18 mouse cellular contexts compared by ENCODE assay signal in genomic region chr16:35914301-35914700, GRCm38 (mm10). TPM values are rescaled to one million over a fixed set of nuclear protein-coding genes. Genes with fewer than 3 reads are reported as not detected.
DNase-seq lines count a peak whose midpoint lies in the region; ATAC-seq and TF ChIP-seq lines count a peak whose summit lies in the region.
"Had no signal": no experiment of that assay in that cellular context is flagged by ENCODE, and none has a peak within 500 bp of the region (broad histone marks: within the 10 kb centered on the region; RNA-seq: fewer than 3 reads in every experiment).

No protein-coding gene starts in this region.

- WGBS in stomach, postnatal 0 days = 57% methylated on average over 5 of the region's 5 CpGs
- 72% methylated on average over 5 of the region's 5 CpGs for WGBS in hindbrain, embryonic 16.5 days

- no peak overlapping the region for H3K4me3 ChIP-seq in stomach, postnatal 0 days (ENCODE audit: low read depth, low read length)
- no peak overlapping the region for H3K4me3 ChIP-seq in hindbrain, embryonic 16.5 days (ENCODE audit: low read length)
- H3K4me3 ChIP-seq: embryonic facial prominence, embryonic 13.5 days; forebrain, embryonic 12.5 days; heart, embryonic 13.5 days; hindbrain, embryonic 13.5 days had no signal

- no peaks in the 10 kb centered on the region for H3K4me1 ChIP-seq in stomach, postnatal 0 days (replicated peaks; ENCODE audit: control insufficient read depth, insufficient read depth)
- no peaks in the 10 kb centered on the region for H3K4me1 ChIP-seq in hindbrain, embryonic 16.5 days (ENCODE audit: control insufficient read depth, insufficient read depth, low read depth, low read length)
- H3K4me1 ChIP-seq: embryonic facial prominence, embryonic 13.5 days; forebrain, embryonic 12.5 days; hindbrain, embryonic 13.5 days had no signal

- H3K36me3 ChIP-seq in stomach, postnatal 0 days (ENCODE audit: control insufficient read depth, insufficient read depth, low read length) = no peaks in the 10 kb centered on the region
- no peaks in the 10 kb centered on the region for H3K36me3 ChIP-seq in hindbrain, embryonic 16.5 days (ENCODE audit: control insufficient read depth, insufficient read depth, low read length)
- H3K36me3 ChIP-seq: embryonic facial prominence, embryonic 13.5 days; forebrain, embryonic 12.5 days; heart, embryonic 13.5 days; hindbrain, embryonic 13.5 days had no signal

- H3K4me2 ChIP-seq in stomach, postnatal 0 days (replicated peaks; ENCODE audit: low read depth) = no peak overlapping the region
- no peak overlapping the region for H3K4me2 ChIP-seq in hindbrain, embryonic 16.5 days (ENCODE audit: low read length)
- H3K4me2 ChIP-seq: embryonic facial prominence, embryonic 13.5 days; forebrain, embryonic 12.5 days; heart, embryonic 13.5 days; hindbrain, embryonic 13.5 days had no signal

- TF ChIP-seq EP300 in stomach, postnatal 0 days (optimal IDR thresholded peaks at IDR 0.05) = no peak

- H3K9ac ChIP-seq in stomach, postnatal 0 days (ENCODE audit: low read length) = no peak overlapping the region
- H3K9ac ChIP-seq in hindbrain, embryonic 16.5 days (ENCODE audit: low read depth, low read length) = no peak overlapping the region
- H3K9ac ChIP-seq: embryonic facial prominence, embryonic 13.5 days; forebrain, embryonic 12.5 days; forebrain, postnatal 0 days; heart, embryonic 13.5 days; hindbrain, embryonic 13.5 days had no signal

- DNase-seq in kidney, adult 11 months = peak; percentile 23
- DNase-seq in kidney, postnatal 14 days = no peak
- DNase-seq in kidney, postnatal 36 days = peak; percentile 49 to 58
- no peak for DNase-seq in kidney, adult 18-20 months
- no peak for DNase-seq in stomach, postnatal 0 days (ENCODE audit: low spot score)
- no peak for DNase-seq in gastrocnemius, postnatal 10 days
- DNase-seq: adrenal gland, postnatal 14 days; cerebellum, adult 11-12 months; cerebellum, adult 9-10 months; cerebellum, postnatal 36 days; forebrain, postnatal 0 days; gastrocnemius, postnatal 25 days; heart, adult 11 months had no signal

- ATAC-seq in stomach, postnatal 0 days (ENCODE audit: low FRiP score, low TSS enrichment) = peak; percentile 42; the same call in 1 of the 2 replicates
- no peak for ATAC-seq in hindbrain, embryonic 16.5 days
- ATAC-seq: forebrain, postnatal 0 days had no signal

- no peaks in the 10 kb centered on the region for H3K9me3 ChIP-seq in stomach, postnatal 0 days (ENCODE audit: control insufficient read depth, low read length)
- no peaks in the 10 kb centered on the region for H3K9me3 ChIP-seq in hindbrain, embryonic 16.5 days (ENCODE audit: control insufficient read depth, low read length)
- H3K9me3 ChIP-seq: embryonic facial prominence, embryonic 13.5 days; hindbrain, embryonic 13.5 days had no signal

- no peaks in the 10 kb centered on the region for H3K27me3 ChIP-seq in stomach, postnatal 0 days (ENCODE audit: control insufficient read depth, insufficient read depth, low read length)
- H3K27me3 ChIP-seq in hindbrain, embryonic 16.5 days (replicated peaks; ENCODE audit: control insufficient read depth, insufficient read depth, low read length) = no peaks in the 10 kb centered on the region
- H3K27me3 ChIP-seq: embryonic facial prominence, embryonic 13.5 days; forebrain, embryonic 12.5 days; heart, embryonic 13.5 days; hindbrain, embryonic 13.5 days had no signal

- TF ChIP-seq CTCF in stomach, postnatal 0 days (IDR thresholded peaks at IDR 0.05; ENCODE audit: low read depth) = no peak

- H3K27ac ChIP-seq in stomach, postnatal 0 days (replicated peaks) = no peak overlapping the region
- no peak overlapping the region for H3K27ac ChIP-seq in hindbrain, embryonic 16.5 days (ENCODE audit: low read depth, low read length)
- H3K27ac ChIP-seq: embryonic facial prominence, embryonic 13.5 days; forebrain, embryonic 12.5 days; heart, embryonic 13.5 days; hindbrain, embryonic 13.5 days had no signal

RNA-seq across cellular contexts. Expression of gene Parp9, which starts 24.0 kb away (rescaled TPM):
- polyA plus RNA-seq in stomach, postnatal 0 days (2015; fragmentation: Nextera tagmentation; extraction: Ambion mirVana) = 9.5 and 9.8 TPM in 2 replicates
- 1 to 10 TPM; 6.2 to 6.8 TPM for total RNA-seq in gastrocnemius, postnatal 10 days (2021)
- 1.8 and 2.2 TPM in 2 replicates for polyA plus RNA-seq in hindbrain, embryonic 16.5 days (2015; fragmentation: Nextera tagmentation; extraction: Ambion mirVana)

RNA-seq across cellular contexts. Expression of gene Dtx3l, which starts 24.6 kb away (rescaled TPM):
- 4.4 and 4.9 TPM in 2 replicates for polyA plus RNA-seq in stomach, postnatal 0 days (2015; fragmentation: Nextera tagmentation; extraction: Ambion mirVana)
- 1 to 10 TPM; 4.8 to 5.0 TPM for total RNA-seq in gastrocnemius, postnatal 10 days (2021)
- 1.4 and 1.5 TPM in 2 replicates for polyA plus RNA-seq in hindbrain, embryonic 16.5 days (2015; fragmentation: Nextera tagmentation; extraction: Ambion mirVana)

RNA-seq across cellular contexts. Expression of gene Parp14, which starts 43.0 kb away (rescaled TPM):
- polyA plus RNA-seq in stomach, postnatal 0 days (2015; fragmentation: Nextera tagmentation; extraction: Ambion mirVana) = 1.4 and 1.7 TPM in 2 replicates
- 1 to 10 TPM; 3.6 to 4.5 TPM for total RNA-seq in gastrocnemius, postnatal 10 days (2021)
- polyA plus RNA-seq in hindbrain, embryonic 16.5 days (2015; fragmentation: Nextera tagmentation; extraction: Ambion mirVana) = 0.34 and 0.53 TPM in 2 replicates

Comparison
In these comparisons a context has a peak if more than half of its experiments do, and no peak if none do; other contexts are left out.
1. DNase-seq: peak in kidney, adult 11 months (single experiment) and kidney, postnatal 36 days (2 of 2); none in kidney, postnatal 14 days (single experiment), kidney, adult 18-20 months (single experiment), stomach, postnatal 0 days (single experiment) and gastrocnemius, postnatal 10 days (single experiment).